Mouse (Mus musculus): Measurements from ENCODE around the gene Pold4.
A peak's percentile ranks its signal among the peaks of the same experiment; 100 is the strongest.

Pold4 gene

DNA sequence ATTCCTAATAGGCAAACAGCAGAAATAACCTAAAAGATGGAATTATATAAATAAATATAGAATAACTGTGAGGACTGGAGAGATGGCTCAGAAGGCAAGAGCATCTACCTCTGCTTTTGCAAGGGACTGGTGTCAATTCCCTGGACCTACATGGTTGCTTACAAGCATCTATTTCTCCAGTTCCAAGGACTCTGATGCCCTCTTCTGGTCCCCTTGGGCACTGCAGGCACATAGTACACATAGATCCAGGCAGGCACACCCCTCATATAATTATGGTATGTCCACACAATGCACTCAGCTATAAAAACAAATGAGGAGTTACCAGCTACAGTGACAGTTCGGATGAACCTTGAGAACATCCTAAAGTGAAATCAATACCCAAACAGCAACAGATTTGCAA is 47.8 kb downstream of the Pold4 start:
- DNase-seq = peak in 1 of 2 experiments; percentile 45

GRCm38 (mm10) chr19:4280425-4280824 is 48.7 kb downstream of the Pold4 start:
- DNase-seq = no peak

- peak; percentile 79 to 88 for DNase-seq
Observed at GRCm38 (mm10) chr19:4282898-4283553, 51.3 kb downstream of the Pold4 start, which contains the start of gene Ankrd13d. Ankrd13d (minus strand) TSS chr19:4283137.
